Mouse (Mus musculus): ENCODE measurements around the gene Palm2.

The Palm2 gene

DNA sequence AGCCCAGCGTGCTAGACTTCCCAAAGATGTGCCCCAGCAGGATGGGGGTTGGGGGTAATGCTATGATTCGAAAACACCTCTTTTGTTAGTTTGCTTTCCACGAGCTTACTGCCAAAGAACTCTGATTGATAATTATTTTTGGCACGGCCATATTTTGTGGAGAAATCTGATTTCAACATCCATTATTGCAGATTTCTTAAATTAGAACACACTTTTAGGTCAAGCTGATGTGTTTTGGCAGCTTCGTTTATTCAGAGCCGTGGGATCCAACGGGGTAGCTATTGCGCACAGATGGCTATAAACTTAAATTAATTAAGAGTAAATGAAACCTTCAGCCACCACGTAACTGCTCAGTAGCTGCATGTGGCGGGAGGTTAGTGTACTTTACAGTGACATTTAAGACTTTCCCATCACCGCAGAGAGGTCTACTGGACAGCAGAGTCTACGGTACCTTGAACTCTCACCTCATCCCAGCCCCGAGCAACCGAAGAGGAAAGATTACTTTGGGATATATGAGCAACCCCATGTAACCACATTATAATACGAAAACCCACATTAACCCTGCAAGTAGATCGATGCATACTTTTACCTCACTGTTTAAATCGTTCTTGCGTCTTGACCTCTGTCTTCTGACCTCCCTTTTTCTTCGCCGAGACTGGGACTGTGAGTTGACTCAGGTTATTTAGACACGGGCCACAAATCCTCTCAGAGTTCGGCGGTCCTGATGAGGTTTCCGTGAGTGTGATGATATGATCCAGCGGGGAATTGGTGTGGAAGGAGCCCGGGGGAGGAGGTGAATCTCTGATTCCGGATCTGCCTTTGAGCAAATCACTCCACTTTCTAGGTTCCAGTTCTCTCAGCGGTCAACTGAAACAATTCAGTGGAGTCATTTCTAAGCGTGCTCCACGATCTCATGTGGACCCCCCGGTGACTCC is 80.2 kb downstream of the Palm2 start:
- DNase-seq: no peak

DNA sequence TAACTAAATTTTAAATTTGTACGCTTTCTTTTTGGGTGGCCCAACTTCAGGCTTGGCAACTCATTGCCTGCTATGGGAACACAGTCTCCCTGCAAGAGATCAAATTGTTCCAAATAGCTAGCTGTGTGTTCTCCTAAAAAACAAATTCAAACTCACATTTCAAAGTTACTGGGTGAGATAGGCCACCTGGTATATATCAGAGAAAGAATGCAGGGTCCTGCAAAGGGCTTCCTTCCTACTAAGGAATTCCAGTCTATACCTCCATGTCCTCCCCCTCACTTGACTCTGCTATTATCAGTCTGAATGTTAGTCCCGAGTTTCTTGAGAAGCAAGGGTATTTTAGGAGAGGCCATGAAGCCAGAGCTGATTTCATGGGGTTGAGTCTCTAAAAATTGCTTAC is 81.3 kb downstream of the Palm2 start:
- no peak for DNase-seq

DNA sequence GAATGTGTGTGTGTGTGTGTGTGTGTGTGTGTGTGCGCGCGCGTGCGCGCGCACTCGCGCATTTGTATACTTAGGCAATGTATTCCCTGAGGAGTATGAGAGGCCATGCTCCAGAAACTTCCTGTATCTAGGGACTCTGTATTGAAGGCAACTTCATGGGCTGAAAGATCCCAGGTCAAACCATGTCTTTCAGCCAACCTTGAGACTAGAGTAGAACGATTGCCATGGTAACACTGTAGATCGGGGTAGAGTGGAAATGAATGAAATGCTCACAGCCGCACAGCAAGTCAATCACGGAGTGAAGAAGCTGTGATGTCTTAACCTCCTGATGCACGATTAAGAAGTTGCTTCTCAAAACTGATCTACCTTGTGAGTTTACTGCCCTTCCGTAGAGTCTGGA is 89.4 kb downstream of the Palm2 start:
- no peak for DNase-seq

DNA sequence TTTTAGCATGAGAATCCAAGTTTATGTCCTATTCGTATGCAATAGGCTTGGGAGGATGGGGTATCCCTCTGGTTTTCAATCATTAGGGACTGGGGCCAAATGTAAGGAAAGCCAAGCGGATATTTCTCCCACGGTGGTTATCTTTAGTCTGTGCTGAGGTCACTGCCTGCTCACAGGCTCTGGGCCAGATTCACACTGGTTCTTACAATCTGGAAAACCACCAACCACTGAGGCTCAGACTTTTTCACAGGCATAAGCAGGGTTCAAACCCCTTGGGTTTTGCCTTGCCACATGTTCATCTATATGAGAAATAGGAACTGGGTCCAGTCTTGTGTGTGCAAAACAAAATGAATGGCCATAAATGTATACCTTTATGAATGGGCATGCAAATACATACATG is 90.4 kb downstream of the Palm2 start:
- DNase-seq: no peak

DNA sequence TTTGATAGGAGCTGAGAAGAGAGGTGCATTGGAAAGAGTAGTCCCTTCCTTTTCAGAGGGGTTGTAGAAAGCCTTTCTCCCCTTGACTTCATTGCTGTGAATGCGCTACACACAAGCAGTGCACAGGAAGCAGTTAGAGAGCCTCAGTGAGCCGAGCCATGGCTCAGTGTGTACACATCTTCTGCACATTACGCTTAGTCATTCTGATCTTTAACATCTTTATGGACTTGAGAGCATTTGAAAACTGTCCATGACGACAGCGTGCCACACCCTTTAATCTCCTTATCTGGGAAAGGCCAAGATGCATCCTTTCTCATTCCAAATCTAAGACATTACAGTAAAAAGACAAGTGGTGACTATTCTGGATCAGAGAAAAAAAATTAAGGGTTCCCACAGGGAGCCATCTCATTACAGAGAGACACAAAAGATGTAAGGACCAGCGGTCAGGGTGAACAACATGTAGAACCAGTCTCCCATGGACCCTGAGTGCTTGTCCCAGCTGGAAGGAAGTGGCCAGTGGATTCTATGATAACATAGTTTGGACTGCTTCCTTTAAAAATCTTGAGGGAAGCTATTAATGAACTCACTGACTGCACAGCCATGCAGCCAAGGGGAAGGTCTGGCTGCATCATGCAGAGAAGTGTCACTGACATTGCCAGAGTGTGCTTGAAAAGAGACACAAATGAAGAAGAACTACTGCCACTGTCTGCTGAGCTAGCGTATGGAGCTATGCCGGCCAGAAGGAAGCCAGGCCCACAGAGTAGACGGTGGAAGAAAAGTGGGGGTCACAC is 91.4 kb downstream of the Palm2 start:
- DNase-seq: no peak

DNA sequence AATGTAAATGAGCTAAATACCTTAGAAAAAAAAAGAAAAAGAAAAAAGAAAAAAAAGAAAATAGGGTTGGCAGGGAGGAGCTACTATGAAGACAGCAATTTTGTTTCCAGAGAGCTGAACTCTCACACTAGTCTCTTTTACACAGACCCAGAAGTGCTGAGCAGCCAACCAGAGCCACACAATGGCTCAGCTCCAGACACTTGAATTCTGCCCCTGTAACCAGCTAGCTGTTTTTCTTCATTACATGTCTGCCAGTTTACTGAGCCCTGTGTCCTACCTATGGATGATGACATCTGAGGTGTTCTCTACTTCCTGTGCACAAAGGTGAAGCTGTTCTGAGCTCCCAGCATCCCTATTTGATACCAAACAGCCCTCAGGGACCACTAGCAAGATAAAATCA is 94.2 kb downstream of the Palm2 start:
- DNase-seq: no peak

DNA sequence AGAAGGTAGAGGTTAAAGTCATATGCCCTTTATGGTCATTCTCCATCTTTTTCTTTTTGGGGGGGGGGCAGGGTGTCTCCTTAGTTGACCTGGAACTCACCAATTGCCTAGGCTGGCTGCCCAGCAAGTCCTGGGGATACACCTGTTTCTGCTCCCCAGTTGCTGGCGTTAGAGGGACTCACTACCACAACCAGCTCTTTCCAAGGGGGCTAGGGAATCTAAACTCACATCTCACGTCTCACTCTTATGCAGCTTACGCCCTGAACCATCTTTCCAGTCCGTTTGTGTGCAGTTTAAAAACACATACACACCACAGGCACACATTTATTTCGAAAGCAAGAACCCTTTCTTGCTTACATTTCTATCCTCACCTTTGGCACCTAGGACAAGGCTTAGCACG is 99.6 kb downstream of the Palm2 start:
- DNase-seq: no peak

DNA sequence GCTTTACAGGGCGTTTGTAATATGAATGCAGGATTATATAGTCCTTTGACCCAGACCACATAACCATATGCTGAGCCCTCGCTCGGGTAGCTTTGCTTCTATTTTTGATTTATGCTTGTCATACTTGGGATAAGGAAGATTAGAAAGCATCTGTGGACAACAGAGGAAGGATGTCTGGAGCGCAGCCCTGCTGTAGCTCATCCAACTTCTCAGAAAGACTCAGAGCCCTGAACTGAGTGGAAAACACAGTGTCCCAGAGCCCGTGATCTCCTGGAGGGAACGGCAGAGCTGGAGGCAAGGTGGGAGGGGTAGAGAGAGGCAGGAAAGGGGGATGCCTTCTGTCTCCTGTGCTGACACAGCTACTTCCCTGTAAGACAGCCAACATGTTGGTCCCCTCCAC is 100.2 kb downstream of the Palm2 start:
- no peak for DNase-seq

DNA sequence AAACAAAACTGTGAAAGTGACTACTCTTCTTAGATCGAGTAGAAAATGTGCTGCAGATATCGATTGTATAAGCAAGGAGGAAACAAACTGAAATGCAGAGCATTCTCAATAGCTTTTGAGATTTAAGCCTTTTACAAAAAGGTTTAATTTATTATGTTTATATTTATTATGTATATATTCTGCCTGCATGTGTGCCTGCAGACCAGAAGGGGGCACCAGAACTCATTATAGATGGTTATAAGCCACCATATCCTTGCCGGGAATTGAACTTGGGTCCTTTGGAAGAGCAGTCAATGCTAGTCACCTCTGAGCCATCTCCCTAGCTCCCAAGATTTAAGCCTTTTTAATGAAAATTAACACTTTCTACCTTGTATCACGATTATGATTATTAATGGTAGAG is 101.0 kb downstream of the Palm2 start:
- peak; percentile 8 for DNase-seq

DNA sequence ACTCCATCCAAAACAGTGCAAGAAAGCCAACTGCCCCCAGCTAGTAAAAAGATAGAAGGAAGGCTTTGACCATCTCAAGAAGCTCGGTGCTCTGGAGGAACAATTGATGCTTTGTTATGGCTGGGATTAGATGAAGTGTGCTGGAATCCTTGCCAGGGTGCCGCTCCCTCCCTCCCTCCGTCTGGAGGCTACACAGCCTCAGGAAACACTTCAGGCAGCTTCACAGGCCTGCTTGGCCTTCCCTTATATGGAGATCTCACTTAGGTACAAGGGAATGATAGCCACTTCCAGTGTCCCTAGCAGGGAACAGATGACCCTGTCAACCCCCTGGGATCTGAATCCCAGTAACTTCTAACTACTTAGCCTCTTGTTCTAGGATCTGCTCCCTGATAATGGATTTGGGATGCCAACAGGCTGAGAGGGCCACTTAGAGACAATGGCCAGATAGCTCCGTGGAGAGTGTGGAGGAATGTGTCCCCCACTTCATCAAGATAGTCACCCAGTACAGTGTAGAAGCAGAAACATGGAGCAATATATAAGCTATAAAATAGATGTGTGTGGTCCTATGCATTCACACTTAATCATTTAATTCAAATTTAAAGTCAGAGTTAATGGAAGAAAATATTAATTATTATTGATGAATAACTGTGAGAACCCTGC is 104.1 kb downstream of the Palm2 start:
- DNase-seq: no peak

DNA sequence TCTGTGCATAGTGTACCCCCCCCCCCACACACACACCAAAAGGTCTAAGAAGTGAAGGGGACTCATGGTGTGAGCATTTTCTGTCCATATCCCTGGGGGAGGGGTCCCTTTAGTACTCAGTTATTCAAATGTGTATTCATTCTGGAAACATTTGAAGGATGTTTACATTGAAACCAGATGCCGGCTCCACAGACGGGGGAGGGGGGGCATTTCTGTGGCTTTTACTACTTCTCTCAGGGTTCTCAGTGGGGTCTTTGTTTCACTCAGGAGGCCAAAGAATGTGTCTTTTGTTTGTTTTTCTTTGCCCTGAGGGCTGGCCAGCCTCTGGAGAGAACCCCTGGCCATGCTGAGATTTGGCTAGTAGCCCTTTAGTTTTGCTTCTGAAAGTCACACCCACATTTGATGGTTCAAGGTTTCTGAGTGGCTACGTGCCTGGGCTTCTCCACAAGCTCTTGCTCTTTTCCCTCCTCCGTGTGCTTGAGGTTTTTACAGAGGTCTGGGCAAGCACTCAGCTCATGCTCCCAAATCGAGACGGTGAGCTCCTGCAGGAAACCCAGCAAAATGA is 109.7 kb downstream of the Palm2 start:
- DNase-seq: no peak

DNA sequence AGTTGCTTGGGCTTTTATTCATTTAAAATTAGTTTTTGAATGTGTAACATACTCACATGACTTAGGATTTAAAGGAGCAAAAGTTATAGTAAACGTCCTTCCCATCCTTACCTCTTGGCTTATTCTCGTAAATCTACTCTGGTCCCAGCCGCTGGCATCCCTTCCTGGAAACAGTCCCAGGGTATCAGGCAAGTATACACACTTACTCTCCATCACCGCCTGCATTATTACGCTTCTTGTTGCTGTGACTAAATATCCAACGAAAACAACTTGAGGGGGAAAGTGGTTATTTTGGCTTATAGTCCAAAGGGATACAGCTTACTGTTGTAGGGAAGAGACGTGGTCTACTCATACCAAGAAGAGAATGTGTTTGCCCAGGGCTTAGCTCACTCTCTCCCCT is 113.7 kb downstream of the Palm2 start:
- DNase-seq: no peak

DNA sequence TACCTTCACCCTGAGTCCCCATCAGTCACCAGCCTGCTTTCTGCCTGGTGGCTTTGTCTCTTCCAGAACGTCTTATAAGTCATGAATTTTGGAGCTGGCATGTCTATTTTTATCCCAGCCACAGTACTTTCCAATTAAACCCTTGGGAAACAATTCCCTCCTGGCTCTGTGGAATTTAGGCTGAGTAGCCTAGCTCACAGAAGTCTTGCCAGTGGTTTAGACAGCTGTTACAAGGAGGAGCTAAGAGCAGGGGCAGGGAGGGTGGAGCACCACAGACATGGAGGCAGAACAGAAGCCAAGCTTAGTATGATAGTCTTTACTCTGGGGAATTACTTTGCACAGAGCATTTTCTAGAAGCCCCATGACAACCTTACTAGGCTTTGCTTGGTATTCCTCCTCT is 116.2 kb downstream of the Palm2 start:
- DNase-seq: no peak

DNA sequence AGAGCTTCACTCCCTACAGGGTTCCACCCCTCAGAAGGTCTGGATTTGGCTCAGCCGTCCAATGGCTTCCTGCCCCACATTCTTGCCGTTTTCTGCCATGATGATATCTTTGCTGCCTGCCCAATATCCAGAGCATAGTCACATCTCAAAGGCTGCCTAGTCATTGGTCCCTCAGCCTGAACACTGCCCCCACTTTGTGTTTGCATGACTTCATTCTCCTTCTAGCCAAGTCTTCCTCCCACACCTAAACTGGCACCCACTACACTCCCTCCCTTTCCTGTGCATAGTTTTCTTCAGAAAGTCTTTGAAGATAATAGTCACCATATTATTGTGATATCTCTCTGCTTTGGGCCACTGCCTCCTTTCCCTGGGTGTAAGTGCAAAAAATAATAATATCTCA is 123.1 kb downstream of the Palm2 start:
- no peak for DNase-seq

DNA sequence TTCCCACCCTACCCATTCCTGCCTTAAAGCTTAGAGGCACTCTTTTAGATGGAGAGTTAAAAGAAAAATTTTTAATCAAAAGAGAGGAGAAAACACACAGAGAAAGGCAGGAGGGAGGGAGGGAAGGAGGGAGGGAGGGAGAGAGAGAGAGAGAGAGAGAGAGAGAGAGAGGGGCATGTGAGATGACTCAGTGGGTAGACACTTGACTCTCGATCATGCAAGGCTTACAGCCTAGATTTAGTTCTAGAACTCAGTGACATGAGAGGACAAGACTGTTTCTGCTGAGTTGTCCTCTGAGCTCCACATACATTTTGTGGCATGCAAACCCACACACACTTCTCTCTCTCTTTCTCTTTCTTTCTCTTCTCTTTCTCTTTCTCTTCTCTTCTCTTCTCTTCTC is 125.4 kb downstream of the Palm2 start:
- no peak for DNase-seq

DNA sequence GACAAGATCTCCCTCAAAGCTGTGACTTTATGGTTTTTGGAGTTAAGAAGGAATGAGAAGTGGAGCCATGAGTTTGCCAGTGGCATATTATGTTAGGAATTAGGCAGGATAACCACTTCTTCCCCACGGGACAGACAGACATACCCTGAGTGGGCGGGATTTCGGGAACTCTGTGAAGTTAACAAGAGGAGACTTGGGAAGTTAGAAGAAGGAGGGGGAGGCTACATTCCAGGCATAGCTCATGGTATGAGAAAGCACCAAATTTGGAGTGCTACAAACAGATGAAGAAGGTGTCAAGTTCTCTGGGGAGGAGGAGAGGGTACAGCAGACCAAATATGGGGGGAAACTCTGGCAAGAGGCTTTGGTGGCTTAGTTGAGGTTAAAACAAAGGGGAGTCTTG is 126.0 kb downstream of the Palm2 start:
- DNase-seq: no peak

DNA sequence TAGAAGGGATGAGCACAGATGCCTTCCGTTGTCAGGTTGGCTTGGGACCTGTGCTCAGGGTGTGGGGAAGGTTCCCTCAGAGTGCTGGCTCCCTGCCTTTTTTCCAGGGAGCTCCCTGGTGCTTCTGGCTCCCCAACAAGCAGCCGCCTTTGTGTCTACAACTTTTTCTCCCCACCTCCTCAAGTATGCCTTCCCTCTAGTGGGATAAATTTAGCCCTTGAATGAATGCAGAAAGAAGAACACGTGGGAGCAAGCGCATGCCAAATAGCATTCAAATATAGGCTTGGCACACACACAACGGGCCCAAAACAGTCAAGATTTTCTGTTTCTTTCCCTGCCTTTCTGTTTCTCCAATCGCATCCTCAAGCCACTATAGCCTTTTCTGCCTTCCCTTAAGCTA is 127.0 kb downstream of the Palm2 start:
- no peak for DNase-seq

DNA sequence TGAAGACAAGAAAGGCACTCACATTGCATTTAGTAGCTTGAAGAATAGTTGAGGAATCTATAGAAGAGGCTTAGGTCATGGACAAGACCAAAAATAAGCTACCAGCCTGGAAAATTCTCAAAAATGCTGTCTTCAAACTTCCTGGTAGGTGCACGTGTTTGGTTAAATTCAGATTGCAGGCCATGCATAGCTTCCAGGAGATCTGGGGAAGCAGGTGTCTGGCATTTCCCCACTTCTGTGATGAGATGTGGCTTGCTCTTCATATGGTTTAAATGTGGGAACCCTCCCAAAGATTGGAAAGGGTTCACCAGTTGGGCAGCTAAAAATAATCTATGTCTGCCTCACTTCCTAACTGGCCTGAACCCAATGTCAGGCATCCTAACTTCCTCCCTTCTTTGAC is 131.2 kb downstream of the Palm2 start:
- no peak for DNase-seq

DNA sequence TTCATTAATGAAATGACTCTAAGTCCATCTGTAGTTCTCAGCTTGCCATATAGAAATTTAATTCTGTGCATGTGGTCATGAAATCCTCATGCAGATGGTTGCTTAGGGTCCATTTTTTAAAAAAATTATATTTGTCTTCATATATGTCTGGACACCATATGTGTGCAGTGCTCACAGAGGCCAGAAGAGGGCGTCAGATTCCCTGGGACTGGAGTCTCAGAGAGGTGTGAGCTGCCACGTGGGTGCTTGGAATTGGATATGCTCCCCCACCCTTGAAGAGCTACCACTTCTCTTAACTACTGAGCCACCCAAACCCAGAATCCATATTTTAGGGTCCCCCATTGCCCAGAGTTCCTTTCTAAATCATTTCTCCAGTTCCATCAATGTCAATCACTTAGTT is 131.8 kb downstream of the Palm2 start:
- DNase-seq: peak; percentile 56

DNA sequence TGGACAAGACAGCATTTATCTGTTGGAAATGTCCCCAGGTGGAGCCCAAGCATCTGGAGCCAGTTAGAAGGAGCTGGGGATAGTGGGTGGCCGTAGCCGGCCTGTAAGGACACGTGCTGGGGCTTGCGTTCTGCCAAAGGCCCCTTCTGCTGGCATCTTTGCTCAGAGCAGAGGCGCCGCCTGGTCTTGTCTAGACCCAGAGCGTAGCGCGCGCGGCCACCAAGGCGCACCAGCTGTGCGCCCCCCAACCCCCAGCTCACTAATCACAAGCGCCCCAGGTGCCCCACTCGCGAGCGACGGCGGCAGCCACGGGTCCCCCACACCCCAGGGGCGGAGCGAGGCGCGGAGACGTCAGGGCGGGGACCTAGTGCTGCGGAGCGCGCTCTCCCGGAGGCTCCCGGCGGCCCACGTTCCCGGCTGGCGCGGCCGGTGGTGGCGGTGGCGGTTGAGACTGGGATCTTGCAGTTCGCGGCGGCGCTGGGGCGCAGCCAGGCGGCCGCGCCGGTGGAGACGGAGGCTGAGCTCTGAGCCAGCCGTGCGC is 133.7 kb downstream of the Palm2 start, which contains the start of gene Pakap:
TSS of gene Pakap (plus strand) at position 514 of the 541 bp plus-strand sequence.
- peak; percentile 44 for DNase-seq

DNA sequence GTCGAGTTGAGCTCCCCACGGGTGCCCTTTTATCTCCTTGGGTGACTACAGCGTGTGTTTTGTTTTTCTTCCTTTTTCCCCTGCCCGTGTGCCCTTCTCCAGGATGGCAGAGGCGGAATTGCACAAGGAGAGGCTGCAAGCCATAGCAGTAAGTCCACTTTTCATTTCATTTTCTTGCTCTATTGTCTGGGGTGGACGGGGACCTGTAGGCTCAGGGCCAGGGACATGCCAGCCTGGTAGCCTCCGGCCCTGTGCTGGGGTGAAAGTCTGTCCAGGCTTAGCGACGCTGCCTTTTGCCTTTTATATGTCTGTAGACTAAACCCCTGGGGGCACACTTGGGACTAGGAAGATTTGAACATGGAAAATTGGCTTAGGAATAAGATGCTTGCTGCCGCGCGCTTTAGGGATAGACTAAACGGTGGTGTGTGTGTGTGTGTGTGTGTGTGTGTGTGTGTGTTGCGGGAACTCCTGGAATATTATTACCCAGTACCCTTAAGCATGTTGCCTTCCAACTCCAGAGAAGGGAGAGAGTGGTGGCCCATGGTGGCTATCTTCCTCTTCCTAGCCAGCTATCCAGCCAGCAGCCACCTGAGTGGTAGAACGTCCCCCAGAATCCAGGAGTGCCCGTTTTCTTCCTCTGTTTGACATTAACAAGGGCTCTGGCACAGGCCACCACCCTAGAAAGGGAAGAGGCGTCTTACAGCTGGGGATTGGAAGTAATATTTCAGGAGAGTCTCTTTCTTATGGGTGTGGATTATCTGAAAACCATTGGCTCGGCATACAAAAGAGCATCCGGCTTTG is 134.4 kb downstream of the Palm2 start:
- no peak for DNase-seq

DNA sequence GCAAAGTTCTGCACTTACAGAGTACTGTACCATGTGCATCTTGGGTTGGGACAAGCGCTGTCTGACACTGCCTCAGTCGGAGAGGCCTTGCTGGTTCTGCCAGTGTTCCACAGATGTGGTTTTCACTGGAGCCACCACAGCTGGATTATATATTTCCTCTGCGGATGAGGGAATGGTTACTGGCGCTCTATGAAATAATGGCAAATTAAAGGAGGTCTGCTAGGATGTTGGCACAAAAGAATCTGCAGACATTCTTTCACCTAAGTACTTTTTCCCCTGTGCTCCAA is 135.0 kb downstream of the Palm2 start:
- DNase-seq: no peak
